ENCODE assay signal across 24 mouse cellular contexts in genomic region chr6:129215053-129215452, GRCm38 (mm10). TPM values are rescaled to one million over a fixed set of nuclear protein-coding genes. Genes with fewer than 3 reads are reported as not detected.
A peak's percentile ranks its signal among the peaks of the same experiment; 100 is the strongest.
DNase-seq lines count a peak whose midpoint lies in the region; ATAC-seq and TF ChIP-seq lines count a peak whose summit lies in the region.
"Had no signal": no experiment of that assay in that cellular context is flagged by ENCODE, and none has a peak within 500 bp of the region (broad histone marks: within the 10 kb centered on the region; RNA-seq: fewer than 3 reads in every experiment).

No protein-coding gene starts in this region.

- H3K9ac ChIP-seq in heart, adult 2 months (ENCODE audit: low read depth, low read length), result no peak overlapping the region
- H3K9ac ChIP-seq in lung, postnatal 0 days (replicated peaks; ENCODE audit: low read depth), result no peak overlapping the region
- H3K9ac ChIP-seq in midbrain, postnatal 0 days (replicated peaks; ENCODE audit: low read length, poor library complexity, severe bottlenecking), result no peak overlapping the region
- H3K9ac ChIP-seq: heart, embryonic 12.5 days; hindbrain, embryonic 14.5 days; lung, embryonic 14.5 days had no signal

- no peak for DNase-seq in heart, adult 2 months
- DNase-seq in heart, postnatal 14 days, result no peak
- DNase-seq in lung, postnatal 0 days (ENCODE audit: low spot score), result no peak
- DNase-seq in lung, adult 18-20 months, result no peak
- DNase-seq in telencephalon, adult 2 months (ENCODE audit: low read depth, low spot score), result peak; percentile 49
- no peak for DNase-seq in B cell, adult 2 months
- no peak for DNase-seq in midbrain, postnatal 0 days (ENCODE audit: low spot score)
- DNase-seq: adrenal gland, postnatal 10 days; cerebellum, adult 18-20 months; cerebellum, postnatal 25 days; embryo, embryonic 11 days; kidney, adult 11 months; kidney, postnatal 25 days; layer of hippocampus, adult 9-11 months; lung, embryonic 14.5 days; right cerebral cortex, postnatal 4 days; thymus, postnatal 4 days had no signal

- no peaks in the 10 kb centered on the region for H3K9me3 ChIP-seq in lung, postnatal 0 days (ENCODE audit: low read length)
- no peaks in the 10 kb centered on the region for H3K9me3 ChIP-seq in midbrain, postnatal 0 days (ENCODE audit: low read length)
- H3K9me3 ChIP-seq: heart, embryonic 12.5 days; limb, embryonic 10.5 days had no signal

- ATAC-seq in lung, postnatal 0 days, result no peak
- no peak for ATAC-seq in midbrain, postnatal 0 days (ENCODE audit: low FRiP score)
- ATAC-seq: forebrain, embryonic 16.5 days; midbrain, embryonic 16.5 days had no signal

- no peaks in the 10 kb centered on the region for H3K79me2 ChIP-seq in heart, adult 2 months (replicated peaks; ENCODE audit: control insufficient read depth, insufficient read depth, low read length)

- H3K27ac ChIP-seq in heart, adult 2 months, result peak overlapping the region; percentile 76
- H3K27ac ChIP-seq in lung, postnatal 0 days (ENCODE audit: low read length), result peak overlapping the region; percentile 78
- H3K27ac ChIP-seq in brown adipose tissue, adult 24 weeks (replicated peaks; ENCODE audit: low read depth, low read length), result peak overlapping the region; percentile 63
- no peak overlapping the region for H3K27ac ChIP-seq in midbrain, postnatal 0 days (ENCODE audit: low read depth, low read length)
- H3K27ac ChIP-seq: hindbrain, embryonic 14.5 days; limb, embryonic 10.5 days had no signal

- H3K4me2 ChIP-seq in lung, postnatal 0 days (replicated peaks; ENCODE audit: low read depth, low read length), result no peak overlapping the region
- no peak overlapping the region for H3K4me2 ChIP-seq in midbrain, postnatal 0 days (ENCODE audit: low read depth, low read length, poor library complexity, severe bottlenecking)
- H3K4me2 ChIP-seq: heart, embryonic 12.5 days; hindbrain, embryonic 14.5 days; liver, embryonic 11.5 days; lung, embryonic 14.5 days had no signal

- TF ChIP-seq CTCF in heart, adult 2 months (IDR thresholded peaks at IDR 0.05), result no peak
- no peak for TF ChIP-seq CTCF in lung, postnatal 0 days (IDR thresholded peaks at IDR 0.05)
- no peak for TF ChIP-seq CTCF in midbrain, postnatal 0 days (IDR thresholded peaks at IDR 0.05)

- peaks cover 30% of the 10 kb centered on the region for H3K36me3 ChIP-seq in heart, adult 2 months (ENCODE audit: control insufficient read depth, insufficient read depth, low read length)
- no peaks in the 10 kb centered on the region for H3K36me3 ChIP-seq in lung, postnatal 0 days (ENCODE audit: insufficient read depth, low read length)
- H3K36me3 ChIP-seq in midbrain, postnatal 0 days (ENCODE audit: insufficient read depth, low read length), result no peaks in the 10 kb centered on the region
- H3K36me3 ChIP-seq: heart, embryonic 12.5 days; limb, embryonic 10.5 days had no signal

- no peak for TF ChIP-seq POLR2A in heart, adult 2 months (IDR thresholded peaks at IDR 0.05; ENCODE audit: insufficient read depth, low read depth, low read length)

- no peak for TF ChIP-seq EP300 in heart, adult 2 months (IDR thresholded peaks at IDR 0.05; ENCODE audit: insufficient read depth, low read depth, low read length)
- peak; percentile 60; the same call in 1 of the 2 replicates for TF ChIP-seq EP300 in lung, postnatal 0 days (IDR thresholded peaks at IDR 0.05)

- peaks cover 21% of the 10 kb centered on the region for H3K4me1 ChIP-seq in heart, adult 2 months (ENCODE audit: control insufficient read depth, insufficient read depth, low read length)
- H3K4me1 ChIP-seq in lung, postnatal 0 days (ENCODE audit: insufficient read depth, low read depth, low read length), result peaks cover 8% of the 10 kb centered on the region; the same call in 1 of the 2 replicates
- peaks cover 16% of the 10 kb centered on the region for H3K4me1 ChIP-seq in brown adipose tissue, adult 24 weeks (ENCODE audit: control insufficient read depth, insufficient read depth, insufficient read length, low read length)
- H3K4me1 ChIP-seq in midbrain, postnatal 0 days (ENCODE audit: insufficient read depth, low read length), result no peaks in the 10 kb centered on the region
- H3K4me1 ChIP-seq: limb, embryonic 10.5 days had no signal

- no peak overlapping the region for H3K4me3 ChIP-seq in heart, adult 2 months
- H3K4me3 ChIP-seq in lung, postnatal 0 days (ENCODE audit: low read depth, low read length), result no peak overlapping the region
- H3K4me3 ChIP-seq in brown adipose tissue, adult 24 weeks (ENCODE audit: insufficient read depth, low read depth, low read length), result no peak overlapping the region
- no peak overlapping the region for H3K4me3 ChIP-seq in midbrain, postnatal 0 days (ENCODE audit: low read depth, low read length)
- H3K4me3 ChIP-seq: heart, embryonic 12.5 days; limb, embryonic 10.5 days had no signal

- no peaks in the 10 kb centered on the region for H3K27me3 ChIP-seq in heart, adult 2 months (ENCODE audit: control insufficient read depth, insufficient read depth, low read length)
- H3K27me3 ChIP-seq in lung, postnatal 0 days (replicated peaks; ENCODE audit: insufficient read depth, low read length), result no peaks in the 10 kb centered on the region
- H3K27me3 ChIP-seq in midbrain, postnatal 0 days (ENCODE audit: insufficient read depth, low read length), result no peaks in the 10 kb centered on the region
- H3K27me3 ChIP-seq: heart, embryonic 12.5 days had no signal

- intact Hi-C loops in heart, adult 2 months (cut with DNase I), result no loop called here
- intact Hi-C loops in heart, postnatal 14 days (cut with DNase I), result no loop called here

- 62% methylated on average over 2 of the region's 2 CpGs for WGBS in heart, adult 2 months
- WGBS in lung, postnatal 0 days, result 58% methylated on average over 2 of the region's 2 CpGs
- whole genome bisulfite sequencing in midbrain, postnatal 0 days, result 79% methylated on average over 2 of the region's 2 CpGs

RNA-seq across cellular contexts. Expression of gene Clec2d, which starts 34.6 kb away (rescaled TPM):
- total RNA-seq in heart, adult 2 months (2021), result 10 to 100 TPM; 28.7 to 40.7 TPM
- polyA plus RNA-seq in heart, adult 2 months (2012; rRNA removed), result 32.4 and 47.0 TPM in 2 replicates
- 10 to 100 TPM; 43.5 to 46.0 TPM for total RNA-seq in heart, postnatal 14 days (2021)
- polyA plus RNA-seq in lung, postnatal 0 days (2015; fragmentation: Nextera tagmentation; extraction: Ambion mirVana), result 4.5 and 5.1 TPM in 2 replicates
- 58.5 and 127 TPM in 2 replicates for polyA plus RNA-seq in brown adipose tissue, adult 24 weeks (2012; ENCODE audit: insufficient read depth, insufficient read length, missing spikeins)
- total RNA-seq in midbrain, postnatal 0 days (2014; rRNA removed), result 11.0 and 12.9 TPM in 2 replicates
- 0.13 TPM in 1 of 2 replicates, not detected in the other for polyA plus RNA-seq in midbrain, postnatal 0 days (2015; fragmentation: Nextera tagmentation; extraction: Ambion mirVana)
- polyA plus RNA-seq: limb, embryonic 10.5 days; liver, embryonic 11.5 days; midbrain, embryonic 16.5 days had no signal
